Mouse (Mus musculus) left cerebral cortex, adult 2 months (tissue): ENCODE data around the gene Pomt1. TPM values are rescaled to one million over a fixed set of nuclear protein-coding genes. Genes with fewer than 3 reads are reported as not detected.

ENCODE experiments used
- DNase-seq, 2 experiments: peaks; one replicate each; pipeline ENCODE4 v3.0.0; 2021 to 2022; ENCODE audit warnings: low spot score in 2 of 2, mixed read lengths in 1 of 2; ENCODE audit errors: extremely low spot score in 1 of 2
- H3K27ac ChIP-seq: fragments of 200-600 bp; 2 replicates; pipeline ENCODE4 v1.8.1; 2022
- H3K4me3 ChIP-seq: fragments of 200-600 bp; 2 replicates; pipeline ENCODE4 v1.8.1; 2022
- CTCF ChIP-seq: fragments of 200-600 bp; IDR thresholded peaks from 2 replicates; pipeline ENCODE4 v1.8.1; 2022; ENCODE audit warnings: antibody characterized with exemption, mild to moderate bottlenecking, moderate library complexity
- intact Hi-C: fragments of 180-260 bp; cut with DNase I; formaldehyde crosslinking; loops from one replicate; pipeline ENCODE4 v1.15.1; 2025
- total RNA-seq, 2 experiments: library from RNA; stranded (reverse); gene quantifications; 2 replicates each; pipeline ENCODE4 v1.2.3; 2021

The Pomt1 gene
- total RNA-seq, 2 experiments from 2014 or later = 23.7 to 25.3 TPM

- no peak for TF ChIP-seq CTCF
- intact Hi-C loops = no loop called here
- Histone ChIP-seq H3K4me3 (no peak overlapping the region), H3K27ac (no peak overlapping the region)
- DNase-seq = no peak
Measured at GRCm38 (mm10) chr2:32254563-32254962, 18.2 kb downstream of the Pomt1 start.

- TF ChIP-seq CTCF = no peak
- DNase-seq = no peak
- intact Hi-C loops = no loop called here
- Histone ChIP-seq H3K4me3 (no peak overlapping the region), H3K27ac (no peak overlapping the region)
Measured at GRCm38 (mm10) chr2:32256273-32256672, 19.9 kb downstream of the Pomt1 start.

- intact Hi-C loops = no loop called here
- Histone ChIP-seq H3K4me3 (peak overlapping the region; percentile 61), H3K27ac (no peak overlapping the region; the same call in 1 of the 2 replicates)
- TF ChIP-seq CTCF = no peak
- DNase-seq = no peak
Measured at GRCm38 (mm10) chr2:32258887-32259533, 22.6 kb downstream of the Pomt1 start.

GRCm38 (mm10) chr2:32259657-32260417 is 23.4 kb downstream of the Pomt1 start, which contains the start of gene Uck1:
Gene Uck1 (minus strand): TSS chr2:32260159.
- intact Hi-C loops = no loop called here
- peak within 1 kb of the TSS; percentile 61 for H3K4me3 ChIP-seq
- H3K27ac ChIP-seq = peak within 1 kb of the TSS; percentile 86
- DNase-seq = peak; percentile 87 to 89
- no peak; the same call in 1 of the 2 replicates for TF ChIP-seq CTCF

- TF ChIP-seq CTCF = peak; percentile 57
- no peak for DNase-seq
- Histone ChIP-seq H3K27ac (no peak overlapping the region), H3K4me3 (no peak overlapping the region)
- intact Hi-C loops = no loop called here
Measured at GRCm38 (mm10) chr2:32260635-32261034, 24.2 kb downstream of the Pomt1 start.

GRCm38 (mm10) chr2:32275823-32276222 is 39.4 kb downstream of the Pomt1 start:
- H3K27ac ChIP-seq = no peak overlapping the region
- no peak overlapping the region for H3K4me3 ChIP-seq
- no peak for TF ChIP-seq CTCF
- intact Hi-C loops = no loop called here
- no peak for DNase-seq

- no peak overlapping the region for H3K4me3 ChIP-seq
- no peak overlapping the region for H3K27ac ChIP-seq
- intact Hi-C loops = loop anchor here (2.0 kb wide), 1 partner anchor 17 kb away; no protein-coding TSS in a partner anchor
- no peak for DNase-seq
- TF ChIP-seq CTCF = no peak
Measured at GRCm38 (mm10) chr2:32282289-32282688, 45.9 kb downstream of the Pomt1 start.

GRCm38 (mm10) chr2:32282727-32283126 is 46.3 kb downstream of the Pomt1 start:
- peak in 1 of 2 experiments; percentile 47 for DNase-seq
- intact Hi-C loops = loop anchor here (2.0 kb wide), 1 partner anchor 18 kb away; no protein-coding TSS in a partner anchor
- peak; percentile 73 for TF ChIP-seq CTCF
- no peak overlapping the region for H3K4me3 ChIP-seq
- H3K27ac ChIP-seq = no peak overlapping the region

- Histone ChIP-seq H3K4me3 (no peak overlapping the region), H3K27ac (no peak overlapping the region)
- no peak for TF ChIP-seq CTCF
- no peak for DNase-seq
- intact Hi-C loops = loop anchor here (2.0 kb wide), 1 partner anchor 19 kb away; no protein-coding TSS in a partner anchor
Measured at GRCm38 (mm10) chr2:32283986-32284385, 47.6 kb downstream of the Pomt1 start.

- peak within 1 kb of the TSS; percentile 95 for H3K27ac ChIP-seq
- no peak for TF ChIP-seq CTCF
- intact Hi-C loops = loop anchor here (5.0 kb wide), 1 partner anchor 155 kb away; no protein-coding TSS in a partner anchor
Measured at GRCm38 (mm10) chr2:32287334-32287840, 51.0 kb downstream of the Pomt1 start, which contains the start of gene Golga2. Gene Golga2 (plus strand): TSS chr2:32287384.

GRCm38 (mm10) chr2:32287923-32288367 is 51.6 kb downstream of the Pomt1 start, which contains the start of gene Swi5:
Gene Swi5 (minus strand): TSS chr2:32288075.
- H3K27ac ChIP-seq = peak within 1 kb of the TSS; percentile 95
- no peak for TF ChIP-seq CTCF
- peak within 1 kb of the TSS; percentile 97 for H3K4me3 ChIP-seq
- intact Hi-C loops = loop anchor here (2.0 to 5.0 kb wide), 2 partner anchors 51 to 156 kb away; partner anchors contain the start of gene Pomt1
- DNase-seq = peak; percentile 96 to 98

More at GRCm38 (mm10) chr2:32287334-32287840, 51.0 kb downstream of the Pomt1 start, which contains the start of gene Golga2:
- peak within 1 kb of the TSS; percentile 97 for H3K4me3 ChIP-seq
- DNase-seq = peak in 1 of 2 experiments; percentile 22
